Mouse (Mus musculus): Measurements from ENCODE around the gene Slc38a3. TPM values are rescaled to one million over a fixed set of nuclear protein-coding genes. Genes with fewer than 3 reads are reported as not detected.

Slc38a3 gene
- total and polyA plus RNA-seq, 2 experiments from 2014 or later = 37.6 to 94.5 TPM

DNA sequence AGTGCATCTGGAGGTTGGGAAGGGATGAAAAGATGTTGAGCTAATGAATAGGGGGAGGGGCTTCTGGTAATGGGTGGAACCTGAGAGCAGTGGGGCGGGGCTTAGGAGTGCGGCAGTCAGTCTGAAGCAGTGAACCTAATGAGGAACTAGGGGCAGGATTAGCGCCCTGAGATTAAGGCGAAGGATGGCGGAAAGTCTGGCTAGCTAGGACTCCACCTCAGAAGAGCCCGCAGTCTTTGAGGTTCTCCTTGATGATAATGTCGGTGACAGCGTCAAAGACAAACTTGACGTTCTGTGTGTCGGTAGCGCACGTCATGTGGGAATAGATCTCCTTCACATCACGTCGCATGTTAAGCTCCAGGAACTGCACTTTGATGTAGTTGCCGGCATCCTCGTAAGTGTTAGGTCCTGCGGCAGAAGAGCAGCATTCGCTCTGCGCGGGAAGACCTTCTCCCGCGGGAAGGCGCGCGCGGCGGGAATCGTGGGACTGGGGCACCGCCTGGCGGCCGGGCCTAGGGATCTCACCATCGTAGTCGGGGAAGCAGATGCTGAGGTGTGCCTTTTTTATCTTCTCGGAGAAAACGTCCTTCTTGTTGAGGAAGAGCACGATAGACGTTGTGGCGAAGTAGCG, 6.5 kb upstream of the Slc38a3 start:
- ATAC-seq (ENCODE audit: low FRiP score) = peak; percentile 65
- Histone ChIP-seq H3K4me2 (ENCODE audit: low read depth, low read length, poor library complexity, severe bottlenecking) (peak overlapping the region; percentile 70), H3K9ac (replicated peaks; ENCODE audit: low read length, poor library complexity, severe bottlenecking) (peak overlapping the region; percentile 55), H3K27me3 (ENCODE audit: insufficient read depth, low read length) (peaks cover 12% of the 10 kb centered on the region; the same call in 1 of the 2 replicates), H3K4me1 (ENCODE audit: insufficient read depth, low read length) (no peaks in the 10 kb centered on the region), H3K4me3 (ENCODE audit: low read depth, low read length) (peak overlapping the region; percentile 35), H3K36me3 (ENCODE audit: insufficient read depth, low read length) (no peaks in the 10 kb centered on the region), H3K27ac (ENCODE audit: low read depth, low read length) (no peak overlapping the region), H3K9me3 (ENCODE audit: low read length) (no peaks in the 10 kb centered on the region)
- 2% methylated on average over 39 of the region's 39 CpGs for WGBS
- peak; percentile 87 for TF ChIP-seq CTCF (IDR thresholded peaks at IDR 0.05)
- DNase-seq (ENCODE audit: low spot score) = peak; percentile 75

DNA sequence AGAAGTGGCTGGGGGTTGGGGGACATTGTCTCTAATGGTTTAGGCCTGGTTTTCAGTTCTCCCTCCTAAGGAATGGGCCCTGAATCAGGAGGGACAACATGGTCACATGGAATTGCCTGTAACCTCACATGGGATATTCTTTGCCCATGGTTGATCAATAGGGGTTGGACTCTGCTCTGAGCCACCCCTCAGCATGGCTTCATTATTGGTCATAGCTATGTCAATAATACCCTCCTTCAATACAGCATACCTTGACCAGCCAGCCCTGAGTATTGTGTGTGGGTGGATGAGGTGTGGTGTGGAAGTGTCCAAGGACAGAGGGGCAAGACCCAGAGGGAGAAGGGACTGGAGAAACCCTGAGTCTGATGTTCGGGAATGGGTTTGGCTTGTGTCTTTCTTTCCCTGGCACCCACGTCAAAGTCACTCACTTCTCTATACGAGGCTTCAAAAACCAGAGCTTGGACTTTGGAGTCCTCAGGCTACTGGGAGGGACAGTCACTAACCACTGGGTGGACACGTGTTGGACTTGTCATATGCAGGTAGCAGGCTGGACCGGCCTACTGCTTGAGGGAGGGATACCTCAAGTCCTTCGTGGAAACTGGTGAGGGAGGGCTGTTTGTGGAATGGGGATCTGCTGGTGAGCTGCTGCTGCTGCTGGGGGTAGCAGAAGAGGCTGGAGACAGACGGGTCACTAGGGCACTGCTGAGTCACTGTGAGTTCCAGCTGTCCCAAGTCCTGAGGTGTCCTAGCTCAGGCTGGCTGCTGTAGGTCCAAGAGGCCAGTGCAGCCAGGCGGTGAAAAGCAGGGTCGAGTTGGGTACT, 5.5 kb upstream of the Slc38a3 start:
- Histone ChIP-seq H3K27me3 (ENCODE audit: insufficient read depth, low read length) (peaks cover 12% of the 10 kb centered on the region; the same call in 1 of the 2 replicates), H3K27ac (ENCODE audit: low read depth, low read length) (no peak overlapping the region), H3K36me3 (ENCODE audit: insufficient read depth, low read length) (no peaks in the 10 kb centered on the region), H3K4me1 (ENCODE audit: insufficient read depth, low read length) (no peaks in the 10 kb centered on the region), H3K9ac (replicated peaks; ENCODE audit: low read length, poor library complexity, severe bottlenecking) (no peak overlapping the region), H3K9me3 (ENCODE audit: low read length) (no peaks in the 10 kb centered on the region), H3K4me3 (ENCODE audit: low read depth, low read length) (no peak overlapping the region), H3K4me2 (ENCODE audit: low read depth, low read length, poor library complexity, severe bottlenecking) (no peak overlapping the region)
- 57% methylated on average over 9 of the region's 9 CpGs for WGBS
- DNase-seq (ENCODE audit: low spot score) = no peak
- ATAC-seq (ENCODE audit: low FRiP score) = no peak
- no peak for TF ChIP-seq CTCF (IDR thresholded peaks at IDR 0.05)

DNA sequence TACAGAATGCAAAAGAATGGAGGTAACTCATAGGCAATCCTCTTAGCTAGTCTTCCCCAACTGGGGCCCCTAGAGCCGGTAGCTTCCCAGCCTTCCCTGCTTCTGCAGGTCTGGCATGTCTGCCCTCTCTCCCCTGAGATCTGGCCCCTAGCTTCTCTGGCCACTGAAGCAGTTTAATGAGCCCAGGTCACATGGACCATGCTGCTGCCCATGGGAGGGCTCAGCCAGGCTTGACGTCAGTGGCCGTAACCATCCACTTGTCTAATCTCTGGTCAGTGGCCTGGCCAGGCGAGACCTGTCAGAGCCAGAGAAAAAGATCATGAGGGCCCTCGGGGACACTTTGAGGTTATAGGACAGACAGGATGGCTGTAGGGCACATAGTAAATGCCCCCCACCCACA, 929 bp upstream of the Slc38a3 start:
- no peak for ATAC-seq (ENCODE audit: low FRiP score)
- H3K4me3 ChIP-seq (ENCODE audit: low read depth, low read length) = no peak overlapping the region
- no peak overlapping the region for H3K4me2 ChIP-seq (ENCODE audit: low read depth, low read length, poor library complexity, severe bottlenecking)
- TF ChIP-seq CTCF (IDR thresholded peaks at IDR 0.05) = no peak
- H3K9ac ChIP-seq (replicated peaks; ENCODE audit: low read length, poor library complexity, severe bottlenecking) = no peak overlapping the region
- H3K9me3 ChIP-seq (ENCODE audit: low read length) = no peaks in the 10 kb centered on the region
- H3K36me3 ChIP-seq (ENCODE audit: insufficient read depth, low read length) = no peaks in the 10 kb centered on the region
- no peak for DNase-seq (ENCODE audit: low spot score)
- no peak overlapping the region for H3K27ac ChIP-seq (ENCODE audit: low read depth, low read length)
- H3K27me3 ChIP-seq (ENCODE audit: insufficient read depth, low read length) = peaks cover 5% of the 10 kb centered on the region
- WGBS = 56% methylated on average over 5 of the region's 5 CpGs
- H3K4me1 ChIP-seq (ENCODE audit: insufficient read depth, low read length) = no peaks in the 10 kb centered on the region; the same call in 1 of the 2 replicates

DNA sequence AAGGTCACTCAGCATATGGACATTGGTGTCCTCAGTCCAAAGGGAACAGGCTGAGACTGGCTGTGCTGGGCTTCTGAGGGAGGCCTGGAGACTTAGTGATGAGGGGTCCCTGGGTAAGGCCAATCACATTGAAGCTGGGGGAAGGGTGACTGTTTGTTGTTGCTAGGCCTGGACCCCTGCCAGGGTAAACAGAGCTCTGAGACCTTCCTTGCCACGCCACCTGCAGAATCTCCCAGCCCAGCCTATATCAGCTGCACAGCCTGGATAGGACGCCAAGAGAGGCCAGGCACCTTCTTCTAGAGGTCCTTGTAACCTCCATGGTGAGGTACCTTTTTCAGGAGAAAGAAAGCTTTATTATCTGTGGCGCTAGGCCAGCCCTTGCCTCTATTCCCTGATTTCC, 414 bp downstream of the Slc38a3 start:
- DNase-seq (ENCODE audit: low spot score) (no peak), ATAC-seq (ENCODE audit: low FRiP score) (no peak)
- H3K9ac ChIP-seq (replicated peaks; ENCODE audit: low read length, poor library complexity, severe bottlenecking) = no peak overlapping the region
- no peak overlapping the region for H3K27ac ChIP-seq (ENCODE audit: low read depth, low read length)
- H3K4me1 ChIP-seq (ENCODE audit: insufficient read depth, low read length) = no peaks in the 10 kb centered on the region; the same call in 1 of the 2 replicates
- no peak overlapping the region for H3K4me2 ChIP-seq (ENCODE audit: low read depth, low read length, poor library complexity, severe bottlenecking)
- 74% methylated on average over 3 of the region's 3 CpGs for WGBS
- peaks cover 7% of the 10 kb centered on the region for H3K27me3 ChIP-seq (ENCODE audit: insufficient read depth, low read length)
- no peaks in the 10 kb centered on the region for H3K36me3 ChIP-seq (ENCODE audit: insufficient read depth, low read length)
- TF ChIP-seq CTCF (IDR thresholded peaks at IDR 0.05) = no peak
- H3K9me3 ChIP-seq (ENCODE audit: low read length) = no peaks in the 10 kb centered on the region
- H3K4me3 ChIP-seq (ENCODE audit: low read depth, low read length) = no peak overlapping the region

DNA sequence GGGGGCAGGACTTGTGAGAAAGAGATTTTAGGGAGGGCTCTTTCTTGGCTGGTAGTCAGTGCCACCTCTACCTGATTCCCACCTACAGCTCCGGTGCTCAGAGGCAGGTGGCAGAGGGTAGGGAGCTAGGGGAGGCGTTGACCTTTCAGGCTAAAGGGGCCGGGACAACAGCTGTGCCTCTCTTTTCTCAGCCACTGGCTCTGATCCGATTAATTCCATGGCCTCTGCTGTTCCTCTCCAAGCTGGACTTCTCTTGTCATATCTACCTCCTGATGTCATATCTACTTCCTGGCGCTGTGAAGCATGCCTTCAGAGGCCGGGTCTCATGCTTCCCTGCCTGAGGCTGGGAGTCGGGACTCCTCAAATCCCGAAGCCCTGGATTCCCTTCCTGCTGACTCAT, 1.3 kb downstream of the Slc38a3 start:
- peaks cover 7% of the 10 kb centered on the region for H3K27me3 ChIP-seq (ENCODE audit: insufficient read depth, low read length)
- H3K36me3 ChIP-seq (ENCODE audit: insufficient read depth, low read length) = no peaks in the 10 kb centered on the region
- DNase-seq (ENCODE audit: low spot score) = no peak
- no peak overlapping the region for H3K27ac ChIP-seq (ENCODE audit: low read depth, low read length)
- TF ChIP-seq CTCF (IDR thresholded peaks at IDR 0.05) = no peak
- WGBS = 35% methylated on average over 8 of the region's 8 CpGs
- peaks cover 5% of the 10 kb centered on the region for H3K4me1 ChIP-seq (ENCODE audit: insufficient read depth, low read length)
- H3K9me3 ChIP-seq (ENCODE audit: low read length) = no peaks in the 10 kb centered on the region
- H3K4me3 ChIP-seq (ENCODE audit: low read depth, low read length) = no peak overlapping the region
- no peak overlapping the region for H3K9ac ChIP-seq (replicated peaks; ENCODE audit: low read length, poor library complexity, severe bottlenecking)
- ATAC-seq (ENCODE audit: low FRiP score) = no peak
- peak overlapping the region; percentile 62; the same call in 1 of the 2 replicates for H3K4me2 ChIP-seq (ENCODE audit: low read depth, low read length, poor library complexity, severe bottlenecking)

DNA sequence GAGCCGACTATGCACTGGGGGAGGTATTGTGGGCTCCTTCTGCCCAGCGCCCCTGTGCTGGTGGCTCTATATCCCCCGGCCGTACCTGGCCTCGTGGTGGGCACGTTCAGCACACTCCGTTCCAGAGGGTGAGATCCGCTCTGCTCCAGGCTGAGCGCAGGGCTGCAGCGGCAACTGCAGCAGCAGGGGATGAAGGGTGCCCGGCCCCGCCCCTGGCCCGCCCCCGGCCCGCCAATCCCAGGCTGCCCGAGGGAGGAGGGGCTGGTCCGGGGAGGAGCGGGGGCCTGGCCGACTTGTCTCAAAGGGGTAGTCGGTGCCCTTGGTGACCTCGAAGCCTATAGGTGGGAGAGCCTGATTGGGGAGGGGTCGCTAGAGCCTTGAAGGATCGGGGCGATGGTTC, 2.1 kb downstream of the Slc38a3 start:
- peak; percentile 81 for ATAC-seq (ENCODE audit: low FRiP score)
- Histone ChIP-seq H3K36me3 (ENCODE audit: insufficient read depth, low read length) (no peaks in the 10 kb centered on the region), H3K27me3 (ENCODE audit: insufficient read depth, low read length) (peaks cover 7% of the 10 kb centered on the region), H3K4me3 (ENCODE audit: low read depth, low read length) (peak overlapping the region; percentile 41), H3K4me2 (ENCODE audit: low read depth, low read length, poor library complexity, severe bottlenecking) (peak overlapping the region; percentile 62), H3K9ac (replicated peaks; ENCODE audit: low read length, poor library complexity, severe bottlenecking) (peak overlapping the region; percentile 60), H3K4me1 (ENCODE audit: insufficient read depth, low read length) (peaks cover 5% of the 10 kb centered on the region), H3K27ac (ENCODE audit: low read depth, low read length) (peak overlapping the region; percentile 65), H3K9me3 (ENCODE audit: low read length) (no peaks in the 10 kb centered on the region)
- peak; percentile 52 for DNase-seq (ENCODE audit: low spot score)
- no peak for TF ChIP-seq CTCF (IDR thresholded peaks at IDR 0.05)
- under 1% methylated on average over 24 of the region's 24 CpGs for WGBS

All from midbrain, postnatal 0 days (tissue).